Mouse (Mus musculus): Measurements from ENCODE around the gene Sult3a1.
"Not testable (repeated sequence)": the region's sequence is repeated elsewhere in the genome, so short reads cannot be mapped to it uniquely, and the experiment has no call there.

DNA sequence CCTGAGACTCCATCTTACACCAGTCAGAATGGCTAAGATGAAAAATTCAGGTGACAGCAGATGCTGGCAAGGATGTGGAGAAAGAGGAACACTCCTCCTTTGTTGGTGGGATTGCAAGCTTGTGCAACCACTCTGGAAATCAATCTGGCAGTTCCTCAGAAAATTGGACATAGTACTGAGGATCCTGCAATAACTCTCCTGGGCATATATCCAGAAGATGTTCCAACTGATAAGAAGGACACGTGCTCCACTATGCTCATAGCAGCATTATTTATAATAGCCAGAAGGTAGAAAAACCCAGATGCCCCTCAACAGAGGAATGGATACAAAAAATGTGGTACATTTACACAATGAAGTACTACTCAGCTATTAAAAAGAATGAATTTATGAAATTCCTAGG is 44.0 kb downstream of the Sult3a1 start:
- not testable (repeated sequence) for TF ChIP-seq CTCF, EP300 (IDR thresholded peaks at IDR 0.05; ENCODE audit: low read depth)

Measured in heart, postnatal 0 days (tissue).